Mouse (Mus musculus) left cerebral cortex, adult 18-20 months (tissue): ENCODE results near the gene Cpxm1. TPM values are rescaled to one million over a fixed set of nuclear protein-coding genes. Genes with fewer than 3 reads are reported as not detected.

Source experiments
- DNase-seq, 2 experiments: peaks; one replicate each; pipeline ENCODE4 v3.0.0; 2021 to 2022; ENCODE audit warnings: low spot score in 2 of 2, mixed read lengths in 1 of 2
- long read RNA-seq, 2 experiments: library from polyadenylated mRNA; stranded (forward); transcript quantifications; one replicate each; pipeline ENCODE4 v2.0.0; 2021
- total RNA-seq, 2 experiments: library from RNA; stranded (reverse); gene quantifications; 2 replicates each; pipeline ENCODE4 v1.2.3; 2021

Cpxm1 gene
- total RNA-seq = 1 to 10 TPM; 6.1 to 7.8 TPM
- long read RNA-seq, experiment 1, transcript Cpxm1-201 (14 exons, 2,366 nt) = major isoform, 6 of 10 reads
- long read RNA-seq, experiment 1, partial matches to known transcripts = 1 of 10 reads
- long read RNA-seq, experiment 1, other reads (novel, unspliced or antisense) = 3 of 10 reads
- long read RNA-seq, experiment 2, partial matches to known transcripts = 1 of 8 reads
- long read RNA-seq, experiment 2, other reads (novel, unspliced or antisense) = 3 of 8 reads

DNA sequence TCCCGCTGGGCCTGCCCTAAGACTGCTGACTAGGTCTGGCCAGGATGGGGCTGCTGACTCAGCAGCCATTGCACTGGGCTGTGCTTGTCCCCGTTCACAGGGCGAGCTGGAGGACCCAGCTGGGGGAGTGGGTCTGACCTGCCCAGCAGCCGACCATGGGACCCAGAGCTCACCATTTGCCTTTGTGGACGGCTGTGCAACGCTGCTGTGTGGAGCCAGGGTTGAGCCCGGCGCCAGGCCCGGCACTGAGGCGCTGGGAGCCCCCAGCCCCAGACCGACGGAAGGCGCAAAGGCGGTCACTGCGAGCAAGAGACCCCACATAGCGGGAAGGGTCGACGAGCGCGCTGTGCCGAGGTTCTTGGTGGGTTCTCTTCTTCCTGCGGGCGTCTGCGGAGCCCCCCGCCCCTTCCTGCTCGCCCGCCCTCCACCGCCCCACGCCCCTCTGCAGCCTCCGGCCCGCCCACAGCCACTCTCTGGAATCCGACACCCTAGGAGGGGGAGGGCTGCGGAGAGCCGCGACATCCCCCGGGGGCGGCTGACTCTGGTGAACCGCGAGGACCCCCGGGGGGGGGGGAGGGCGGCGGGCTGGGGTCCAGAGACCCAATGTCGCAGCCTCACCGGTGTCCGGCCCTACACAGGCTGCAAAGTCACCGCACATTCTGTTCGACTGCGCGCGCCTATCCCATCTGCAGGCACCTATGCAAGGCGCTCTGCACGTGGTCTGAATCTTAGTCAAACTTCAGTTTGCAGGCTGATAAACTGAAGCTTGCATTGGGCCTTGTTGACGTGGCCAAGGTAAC, at the start of gene Cpxm1:
Cpxm1 (minus strand) TSS at position 389 of the 800 bp plus-strand sequence.
- no peak for DNase-seq

DNA sequence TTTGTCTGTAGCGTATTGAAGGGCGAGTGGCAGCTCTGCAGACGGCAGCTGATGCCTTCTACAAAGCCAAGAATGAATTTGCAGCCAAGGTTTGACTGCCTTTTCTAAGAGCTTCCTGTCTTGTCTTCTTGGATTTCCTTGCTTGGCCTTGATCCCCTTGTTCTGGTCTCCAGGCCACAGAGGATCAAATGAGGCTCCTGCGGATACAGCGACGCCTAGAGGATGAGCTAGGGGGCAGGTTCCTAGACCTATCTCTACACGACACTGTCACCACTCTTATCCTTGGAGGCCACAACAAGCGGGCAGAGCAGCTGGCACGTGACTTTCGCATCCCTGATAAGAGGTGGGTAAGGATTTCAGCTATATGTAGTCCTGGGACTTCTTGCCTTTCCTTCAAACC, 44.8 kb upstream of the Cpxm1 start:
- no peak for DNase-seq

DNA sequence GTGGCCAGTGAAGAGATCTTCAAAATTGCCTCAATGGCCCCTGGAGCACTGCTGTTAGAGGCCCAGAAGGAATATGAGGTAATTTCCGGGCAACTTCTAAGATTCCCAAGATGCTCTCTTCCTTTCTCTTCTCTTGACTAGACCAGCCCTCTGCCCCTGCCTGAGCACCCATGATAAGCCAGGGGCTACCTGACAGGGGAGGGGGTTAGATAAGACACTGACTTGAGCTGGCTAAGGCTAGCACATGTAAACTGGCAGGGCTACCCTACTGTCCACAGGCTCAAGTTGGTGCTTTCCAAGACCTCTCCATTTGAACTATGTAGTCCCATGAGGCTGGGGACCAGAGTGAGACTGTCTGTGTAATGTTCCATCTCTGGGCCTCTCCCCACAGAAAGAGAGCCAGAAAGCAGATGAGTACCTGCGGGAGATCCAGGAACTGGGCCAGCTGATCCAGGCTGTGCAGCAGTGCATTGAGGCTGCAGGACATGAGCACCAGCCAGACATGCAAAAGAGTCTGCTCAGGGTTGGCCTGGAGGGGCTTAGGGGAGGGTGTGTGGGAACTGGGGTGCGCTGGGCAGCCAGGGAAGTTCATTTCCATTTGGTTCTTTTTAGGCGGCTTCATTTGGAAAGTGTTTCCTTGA, 42.6 kb upstream of the Cpxm1 start:
- no peak for DNase-seq

DNA sequence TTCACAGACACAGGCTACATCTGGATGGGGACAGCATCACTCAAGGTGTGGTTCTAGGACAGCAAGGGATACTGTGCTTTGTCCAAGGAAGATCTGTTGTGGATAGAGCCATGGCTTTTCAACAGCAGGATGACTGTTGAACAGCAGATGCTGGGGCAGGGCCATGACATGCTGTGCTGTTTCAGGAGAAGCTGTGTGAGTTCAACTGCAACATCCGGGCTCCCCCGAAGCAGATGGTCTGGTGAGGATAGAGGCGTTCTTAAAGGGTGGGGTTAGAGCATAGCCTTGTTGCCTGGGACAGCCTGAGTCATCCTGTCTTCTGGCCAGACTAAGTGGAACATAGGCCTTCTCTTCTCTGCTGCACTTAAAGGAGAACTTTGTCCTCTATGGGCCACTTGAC, 41.5 kb upstream of the Cpxm1 start:
- no peak for DNase-seq

DNA sequence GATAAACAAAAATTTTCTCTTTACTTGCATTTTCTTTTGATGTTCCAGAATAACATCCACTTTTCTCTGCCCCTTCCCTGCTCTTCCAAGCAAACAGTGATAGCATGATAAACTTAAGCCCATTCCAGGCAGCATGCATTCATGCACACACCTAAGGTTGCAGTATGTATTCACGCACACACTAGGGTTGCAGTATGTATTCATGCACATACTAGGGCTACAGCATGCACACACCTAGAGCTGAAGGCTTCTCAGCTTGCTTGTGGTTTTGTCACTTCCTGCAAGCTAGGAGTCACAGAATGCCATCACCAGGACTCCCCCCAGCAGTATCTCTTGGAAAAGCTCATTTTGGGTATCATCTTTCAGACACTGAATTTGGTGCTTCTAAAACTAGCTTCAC, 39.4 kb upstream of the Cpxm1 start:
- DNase-seq = no peak

DNA sequence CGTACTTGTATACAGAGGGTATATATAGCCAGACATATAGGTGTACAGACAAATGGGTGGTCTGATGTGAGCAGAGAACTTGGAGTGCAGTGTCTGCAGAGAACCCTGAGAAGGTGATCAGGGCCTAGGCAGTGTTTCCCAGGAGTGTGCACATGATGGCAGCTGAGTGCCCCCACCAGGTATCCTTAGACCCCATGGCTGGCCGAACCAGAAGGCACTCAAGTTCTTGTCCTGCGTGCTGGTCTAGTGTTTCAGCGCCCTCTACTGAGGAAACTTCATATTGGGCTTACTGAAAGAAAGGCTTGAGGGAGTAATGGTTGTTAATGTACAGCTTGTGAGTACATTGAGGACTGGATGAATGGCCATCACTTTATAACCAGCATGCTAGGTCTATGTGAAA, 35.8 kb upstream of the Cpxm1 start:
- DNase-seq = peak; percentile 44 to 66

DNA sequence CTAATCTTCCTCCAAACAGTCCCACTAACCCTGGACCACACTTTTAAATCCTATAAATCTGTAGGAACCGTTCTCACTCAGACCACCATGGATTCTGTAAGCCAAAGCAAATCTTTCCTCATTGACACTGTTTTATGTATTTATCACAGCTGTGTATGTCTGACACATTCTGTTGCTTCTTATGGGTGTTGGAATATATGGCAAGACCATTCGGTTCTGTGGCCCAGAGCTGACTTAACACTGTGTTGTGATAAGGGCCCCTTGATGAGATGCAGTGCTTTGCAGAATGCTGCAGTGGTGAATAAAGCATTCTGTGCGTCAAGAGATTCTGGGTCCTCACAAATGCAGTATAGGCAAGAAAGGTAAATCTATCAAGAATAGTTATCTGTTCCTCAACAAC, 34.8 kb upstream of the Cpxm1 start:
- no peak for DNase-seq

DNA sequence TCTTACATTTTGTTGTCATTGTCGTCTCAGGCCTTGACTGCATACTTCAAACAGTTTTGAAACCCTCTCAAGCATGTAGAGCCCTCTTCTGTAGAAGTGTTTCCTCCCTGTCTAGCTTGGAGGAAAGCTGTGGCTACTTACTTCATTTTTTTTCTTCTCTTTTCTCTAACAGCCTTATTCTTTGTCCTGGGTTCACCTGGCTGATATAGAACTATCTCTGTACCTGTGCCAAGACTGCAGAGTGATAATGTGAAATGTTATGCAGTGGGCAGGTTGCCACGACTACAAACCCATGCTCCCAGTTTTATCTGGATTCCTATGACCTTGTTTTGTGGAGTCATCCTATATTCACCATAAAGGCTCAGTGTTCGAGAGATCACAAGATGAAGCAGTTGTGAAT, 33.1 kb upstream of the Cpxm1 start:
- no peak for DNase-seq

DNA sequence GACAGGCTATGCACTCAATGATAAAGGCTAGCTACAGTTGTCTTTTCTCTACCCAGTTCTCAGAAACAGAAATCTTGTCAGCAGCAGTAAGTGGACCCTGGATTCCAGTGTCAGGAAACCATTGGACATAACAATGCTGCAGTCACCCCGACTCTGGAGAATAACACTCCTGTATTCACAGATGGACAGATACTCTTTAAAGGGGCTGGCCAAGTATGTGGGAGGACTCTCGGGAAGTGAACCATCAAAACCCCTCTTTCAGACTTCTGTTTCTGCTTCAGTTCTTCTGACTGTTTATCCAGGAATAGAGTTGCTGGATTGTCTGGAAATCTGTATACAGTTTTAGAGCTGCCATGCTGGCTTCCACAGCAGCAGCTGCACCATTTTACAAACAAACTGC, 32.5 kb upstream of the Cpxm1 start:
- no peak for DNase-seq

DNA sequence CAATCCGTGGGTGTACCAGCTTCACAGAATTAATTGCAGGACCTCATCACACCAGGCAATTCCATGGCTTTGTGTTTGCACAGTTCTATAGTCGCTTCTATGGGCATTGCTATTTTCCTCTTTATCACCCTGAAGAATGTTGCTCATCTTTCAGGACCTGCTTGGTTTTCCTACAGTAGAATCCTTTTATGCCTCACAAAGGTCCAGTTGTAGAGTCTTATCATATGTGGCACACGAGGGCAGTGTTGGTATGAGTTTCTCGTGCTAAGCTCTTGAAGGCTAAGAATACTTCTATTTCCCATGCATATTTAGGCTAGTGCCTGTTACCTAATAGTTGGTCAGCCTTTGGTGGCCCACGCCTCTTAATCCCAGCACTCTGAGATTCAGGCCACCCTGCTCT, 27.7 kb upstream of the Cpxm1 start:
- no peak for DNase-seq

DNA sequence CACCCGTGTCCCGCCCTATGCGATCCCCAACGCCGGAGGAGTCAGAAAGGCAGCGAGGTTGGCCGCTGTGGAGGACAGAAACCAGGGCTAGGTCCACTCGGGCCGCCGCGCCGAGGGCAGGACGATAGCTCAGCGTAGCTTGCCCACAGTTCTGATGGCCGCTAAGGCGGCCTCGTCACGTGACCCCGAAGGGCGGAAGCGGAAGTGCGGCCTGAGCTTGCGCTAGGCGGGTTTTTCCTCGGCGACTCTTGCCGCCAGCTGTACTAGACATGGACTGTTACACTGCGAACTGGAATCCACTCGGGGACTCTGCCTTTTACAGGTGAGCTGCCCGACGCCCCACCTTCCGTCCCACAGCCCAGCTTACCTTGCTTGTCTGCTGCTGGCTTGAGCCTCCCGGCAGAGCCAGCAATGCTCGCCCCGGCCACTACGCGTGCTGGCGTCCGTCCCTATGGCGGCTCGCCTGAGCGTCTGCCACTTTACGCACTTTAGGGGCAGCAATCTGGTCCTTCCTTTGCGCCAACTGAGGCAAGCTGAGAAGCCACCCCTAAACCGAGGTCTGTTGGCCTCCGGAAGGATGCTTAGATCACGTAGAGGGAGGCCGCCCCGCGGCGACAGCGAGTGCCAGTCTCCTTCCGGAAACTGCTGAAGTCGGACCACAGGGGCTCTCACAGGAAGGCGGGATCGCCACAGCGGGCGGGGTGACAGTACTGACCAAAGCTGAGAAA, 26.9 kb upstream of the Cpxm1 start, which contains the start of the genes Vps16 and Pced1a:
Vps16 (plus strand) TSS at position 214 of the 728 bp plus-strand sequence.
Pced1a (minus strand) TSS at position 576 of the 728 bp plus-strand sequence.
- peak; percentile 90 to 95 for DNase-seq

DNA sequence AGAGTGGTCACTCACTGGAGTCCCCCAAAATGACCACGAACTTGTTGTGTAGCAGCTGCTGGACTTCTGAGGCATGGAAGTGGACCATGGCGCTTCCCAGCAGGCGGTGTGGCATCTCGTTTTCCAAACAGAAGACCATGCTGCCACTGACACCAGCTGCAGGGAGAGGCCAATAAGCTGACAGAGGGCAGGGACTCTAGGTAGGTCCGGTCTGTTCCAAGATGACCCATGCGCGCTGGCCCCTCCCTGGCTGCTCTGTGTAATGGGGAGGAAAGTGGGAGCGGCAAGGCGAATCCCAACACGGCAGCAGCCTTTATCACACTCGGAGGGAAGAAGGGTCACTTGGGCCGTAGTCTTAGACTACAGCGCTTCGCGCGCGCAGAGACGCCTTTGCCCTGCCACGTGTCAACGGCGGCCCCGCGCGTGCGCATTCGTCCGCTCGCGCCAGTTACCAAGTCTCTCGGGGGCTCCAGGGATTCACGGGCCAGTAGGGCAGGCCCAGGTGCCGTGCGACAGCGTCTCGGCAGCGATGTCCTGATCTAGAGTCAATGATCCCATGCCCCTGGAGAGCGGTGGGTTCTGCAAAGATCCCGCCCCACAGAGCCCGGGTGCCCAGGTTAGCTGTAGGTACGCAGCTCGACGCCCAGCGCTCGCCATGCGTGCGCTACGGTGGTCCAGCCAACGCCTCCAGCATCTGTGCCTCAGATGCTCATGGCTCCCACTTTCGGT, 26.2 kb upstream of the Cpxm1 start:
- DNase-seq = peak; percentile 73 to 81

DNA sequence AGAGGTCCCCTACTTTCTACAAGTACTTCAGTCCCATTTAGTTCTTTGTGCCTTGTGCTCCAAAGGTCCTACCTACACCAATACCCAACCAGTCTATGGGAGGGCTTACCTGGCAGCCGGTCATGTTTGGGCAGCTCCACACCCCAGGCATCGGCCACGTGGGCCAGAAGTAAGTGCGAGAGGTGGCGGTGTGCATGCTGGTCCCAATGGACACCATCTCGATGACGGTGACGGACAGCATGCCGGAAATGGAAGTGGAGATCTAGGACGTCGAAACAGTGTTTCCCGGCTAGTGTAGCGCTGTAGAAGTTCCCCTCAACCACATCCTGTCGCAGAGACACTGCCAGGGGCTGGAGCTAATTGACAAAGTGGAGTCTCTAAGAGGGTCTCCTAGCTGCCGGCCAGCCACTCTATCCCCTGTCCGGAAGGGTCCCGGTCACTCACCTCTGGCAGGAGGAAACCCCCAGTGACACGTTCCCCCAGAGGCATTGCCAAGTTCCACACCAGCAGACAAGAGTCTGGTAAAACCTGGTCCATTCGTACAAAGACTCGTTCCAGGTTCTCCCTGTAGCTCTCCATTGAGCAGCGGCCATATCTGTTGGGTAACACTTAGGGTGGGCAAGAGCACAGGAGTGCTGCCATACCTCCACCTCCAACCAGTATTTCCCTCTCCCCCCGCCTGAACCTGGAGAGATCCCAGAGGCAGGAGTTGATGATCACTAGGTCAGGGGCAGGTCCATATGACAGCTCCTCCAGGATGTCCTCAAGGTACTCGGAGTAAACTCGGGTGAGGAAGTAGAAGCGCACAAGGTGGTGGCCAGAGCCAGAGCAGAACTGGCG, 24.6 kb upstream of the Cpxm1 start:
- DNase-seq = no peak

DNA sequence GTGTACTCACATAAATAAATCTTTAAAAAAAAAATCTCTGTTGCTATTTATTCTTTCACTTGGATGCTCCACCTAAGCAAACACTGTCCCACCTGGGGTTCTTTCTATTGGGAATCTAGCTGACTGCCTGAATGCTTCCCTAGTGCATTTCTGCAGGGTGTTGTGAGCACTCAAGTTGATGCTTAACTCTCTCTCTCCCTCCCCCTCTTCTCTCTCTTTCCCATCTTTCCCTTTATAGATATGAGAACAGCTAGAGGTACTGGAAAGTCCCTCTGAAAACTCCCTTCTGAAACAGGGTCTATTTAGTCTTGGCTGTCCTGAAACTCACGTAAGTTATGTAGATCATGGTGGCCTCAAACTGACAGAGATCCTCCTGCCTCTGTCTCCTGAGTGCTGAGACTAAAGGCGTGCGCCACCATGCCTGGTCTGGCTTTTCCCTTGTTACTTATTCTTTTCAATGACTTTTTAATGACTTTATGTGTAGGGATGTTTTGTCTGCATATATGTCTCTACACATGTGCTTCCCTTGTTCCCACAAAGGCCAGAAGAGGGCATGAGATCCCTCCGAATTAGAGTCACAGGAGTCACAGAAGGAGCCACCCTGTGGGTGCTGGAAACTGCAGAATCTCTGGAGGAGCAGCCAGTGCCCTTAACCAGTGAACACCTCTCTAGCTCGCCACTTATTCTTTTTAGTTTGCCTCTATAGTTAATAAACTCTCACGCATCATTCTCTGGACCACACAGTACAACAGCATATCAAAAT, 16.9 kb upstream of the Cpxm1 start:
- no peak for DNase-seq

DNA sequence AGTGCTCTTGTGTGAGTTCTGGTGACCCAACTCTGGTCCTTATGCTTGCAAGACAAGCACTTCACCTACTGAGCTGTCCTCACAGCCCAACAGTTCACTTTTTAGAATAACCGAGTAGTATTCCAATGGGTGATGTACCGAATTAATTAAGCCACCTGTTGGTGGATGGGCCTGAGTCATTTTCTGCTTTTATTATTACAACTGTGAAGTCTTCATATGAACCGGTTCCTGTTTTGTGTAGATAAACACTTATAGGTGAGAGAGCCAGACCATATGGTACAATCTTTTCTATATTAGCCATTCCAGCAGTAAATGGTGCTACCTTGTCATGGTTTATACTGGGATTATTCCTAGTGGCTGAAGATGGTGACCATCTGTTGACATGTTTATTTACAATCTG, 15.4 kb upstream of the Cpxm1 start:
- no peak for DNase-seq

DNA sequence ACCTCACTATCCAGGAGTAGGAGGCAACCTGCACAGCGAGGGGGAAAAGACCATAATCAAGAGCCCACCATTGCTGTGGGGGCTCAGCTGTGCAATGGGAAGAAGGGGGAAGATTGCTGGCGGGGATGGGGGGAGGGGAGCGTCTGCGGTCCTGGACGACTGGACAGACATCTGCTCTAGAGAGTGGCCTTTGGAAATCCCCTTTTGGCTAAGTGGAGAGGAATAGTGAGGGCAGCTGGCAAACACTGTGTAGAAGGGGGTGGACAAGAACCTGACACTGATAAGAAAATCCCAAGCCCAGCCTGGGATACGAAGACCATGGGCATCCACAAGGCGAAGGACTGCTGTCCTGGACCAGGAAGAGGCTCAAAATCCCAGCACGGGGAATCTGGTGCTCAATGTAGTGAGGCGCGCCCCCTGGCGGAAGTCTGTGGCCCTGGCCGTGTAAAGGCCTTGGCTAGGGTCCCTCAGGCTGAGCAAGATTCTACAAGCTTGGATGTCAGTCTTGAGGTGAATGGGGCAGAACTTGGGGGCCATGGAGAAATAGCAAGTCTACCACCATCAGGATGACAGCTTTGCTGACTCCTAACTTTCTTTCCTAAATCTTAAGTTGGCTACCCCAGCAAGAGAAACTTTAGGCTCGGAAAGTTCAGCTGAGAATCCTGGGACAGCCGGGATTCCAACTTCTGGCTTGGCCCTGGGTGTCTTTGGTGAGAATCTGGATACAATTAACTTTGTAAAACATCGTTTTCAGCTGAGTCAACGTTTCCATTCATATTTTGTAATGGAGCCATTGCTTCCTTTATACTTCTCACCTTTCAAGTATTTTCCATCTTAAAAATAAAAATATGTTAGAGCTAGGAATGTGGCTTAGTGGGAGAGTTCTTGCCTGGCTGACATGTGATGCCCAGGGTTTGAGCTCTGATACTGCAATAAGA, 14.5 kb upstream of the Cpxm1 start:
- peak; percentile 81 to 86 for DNase-seq

DNA sequence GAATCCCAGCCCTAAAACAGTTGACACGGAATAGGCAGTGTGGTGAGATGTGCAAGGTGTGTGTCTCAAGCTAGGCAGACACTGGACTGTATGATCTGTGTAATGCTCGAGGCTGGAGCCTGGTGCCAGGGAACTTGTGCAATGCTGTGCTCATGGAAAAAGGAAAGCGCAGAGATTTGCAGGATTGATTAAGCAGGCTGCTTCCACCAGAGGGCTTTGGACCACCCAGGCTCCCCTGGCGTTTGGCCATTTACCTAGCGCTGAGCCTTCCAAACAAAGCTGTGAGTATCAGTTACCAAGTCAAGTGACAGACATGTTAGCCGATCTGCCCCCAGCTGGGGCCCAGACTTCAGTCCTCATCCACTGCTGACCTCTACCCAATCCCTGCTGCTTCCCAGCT, 10.8 kb upstream of the Cpxm1 start:
- no peak for DNase-seq

DNA sequence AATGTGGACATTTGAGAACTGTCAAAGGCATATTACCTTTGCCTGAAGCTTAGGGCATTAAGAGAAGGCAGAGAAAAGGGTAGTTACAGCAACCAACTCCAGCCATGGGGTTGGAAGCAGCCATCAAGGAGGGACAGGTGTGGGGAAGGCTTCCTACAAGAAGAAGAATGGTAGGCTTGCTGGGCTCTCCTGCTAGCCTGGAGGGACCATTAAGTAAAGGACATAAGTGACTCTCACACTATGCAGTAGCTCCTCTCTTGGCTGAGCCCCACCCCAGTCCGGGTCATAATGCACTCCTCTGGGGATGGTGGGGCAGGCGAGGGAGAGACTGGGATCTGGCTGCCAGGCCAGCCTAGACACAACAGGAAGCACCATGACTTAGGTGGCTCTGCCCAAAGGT, 8.8 kb upstream of the Cpxm1 start, which contains the start of gene Tmem239:
Tmem239 (plus strand) TSS at position 301 of the 400 bp plus-strand sequence.
- DNase-seq = no peak
